In the genomic region with DNA sequence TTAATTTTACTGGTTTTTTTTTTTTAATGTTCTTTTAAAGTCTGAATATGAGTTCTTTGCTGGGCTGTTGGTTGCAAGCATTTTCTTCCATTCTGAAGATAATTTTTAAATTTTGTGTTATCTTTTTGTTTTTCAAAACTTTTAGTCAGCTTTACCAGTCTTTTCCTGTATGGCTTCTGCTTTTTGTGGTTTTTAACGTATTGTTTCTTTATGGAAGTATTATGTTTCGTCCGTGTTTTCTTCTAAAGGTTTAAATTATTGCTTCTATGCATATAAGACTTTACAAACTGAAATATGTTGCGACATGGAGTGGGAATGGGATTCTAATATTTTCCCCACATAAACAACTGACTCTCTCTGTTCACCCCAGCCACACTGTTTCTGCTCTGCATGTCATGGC, we compare ENCODE assay signal across 15 mouse cellular contexts.
"Had no signal": no experiment of that assay in that cellular context is flagged by ENCODE, and none has a peak within 500 bp of the region (broad histone marks: within the 10 kb centered on the region; RNA-seq: fewer than 3 reads in every experiment).

No protein-coding gene starts in this region.

- H3K27ac ChIP-seq: neural tube, embryonic 13.5 days; neural tube, embryonic 15.5 days; stomach, embryonic 15.5 days; stomach, postnatal 0 days had no signal

- H3K4me2 ChIP-seq: neural tube, embryonic 13.5 days; neural tube, embryonic 15.5 days; stomach, embryonic 15.5 days had no signal

- H3K9ac ChIP-seq: neural tube, embryonic 13.5 days; neural tube, embryonic 15.5 days; stomach, embryonic 15.5 days had no signal

- H3K27me3 ChIP-seq: neural tube, embryonic 13.5 days; neural tube, embryonic 15.5 days; stomach, embryonic 15.5 days had no signal

- H3K4me3 ChIP-seq: neural tube, embryonic 13.5 days; neural tube, embryonic 15.5 days; stomach, embryonic 15.5 days had no signal

- H3K4me1 ChIP-seq: neural tube, embryonic 13.5 days; neural tube, embryonic 15.5 days; stomach, embryonic 15.5 days had no signal

- H3K9me3 ChIP-seq: neural tube, embryonic 13.5 days; neural tube, embryonic 15.5 days; stomach, embryonic 15.5 days had no signal

- DNase-seq: retina, postnatal 1 day; right cerebral cortex, adult 18-20 months; right cerebral cortex, postnatal 14 days; right cerebral cortex, postnatal 25 days; right cerebral cortex, postnatal 4 days; spleen, adult 18-20 months; thymus, adult 18-20 months; thymus, adult 2 months; thymus, postnatal 25 days; thymus, postnatal 36 days; thymus, postnatal 4 days had no signal
